In the genomic region with DNA sequence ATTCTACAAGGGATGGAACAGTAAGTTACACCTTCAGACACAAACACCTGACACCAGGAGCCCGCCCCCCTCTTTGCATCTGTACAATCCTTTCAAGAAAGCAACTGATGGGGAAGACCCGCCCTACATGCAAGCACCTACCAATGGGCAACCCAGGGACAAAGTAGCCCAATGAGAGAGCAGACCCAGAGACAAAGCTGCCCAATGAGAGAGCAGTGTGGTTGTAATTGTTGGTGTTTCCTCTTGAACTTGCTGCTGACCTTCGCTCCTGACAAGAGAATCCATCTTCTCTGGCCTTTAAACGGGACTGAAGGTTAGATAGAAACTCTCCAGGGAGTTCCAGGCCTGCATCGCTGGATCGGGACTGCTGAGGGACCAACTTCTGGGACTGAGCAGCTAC, we compare ENCODE assay signal across 8 mouse cellular contexts.
DNase-seq lines count a peak whose midpoint lies in the region; ATAC-seq lines count a peak whose summit lies in the region.

No protein-coding gene starts in this region.

- H3K4me3 ChIP-seq in hindbrain, embryonic 11.5 days (ENCODE audit: low read depth, low read length) = no peak overlapping the region

- WGBS in hindbrain, embryonic 11.5 days = 29% methylated on average over 6 of the region's 6 CpGs

- H3K4me2 ChIP-seq in hindbrain, embryonic 11.5 days (replicated peaks; ENCODE audit: low read depth, low read length) = no peak overlapping the region

- peak; percentile 40 for DNase-seq in adrenal gland, adult 2 months
- no peak for DNase-seq in adrenal gland, postnatal 4 days (ENCODE audit: low spot score in 2 of 2)
- DNase-seq in R1 (ENCODE audit: low read depth, low spot score) = peak; percentile 86
- DNase-seq in hindbrain, embryonic 11.5 days (ENCODE audit: low spot score) = no peak
- no peak for DNase-seq in frontal cortex, postnatal 36 days (ENCODE audit: low spot score in 2 of 2)
- no peak for DNase-seq in gastrocnemius, postnatal 25 days
- DNase-seq in urinary bladder, postnatal 25 days (ENCODE audit: low spot score) = no peak

- no peaks in the 10 kb centered on the region for H3K4me1 ChIP-seq in hindbrain, embryonic 11.5 days (replicated peaks; ENCODE audit: control insufficient read depth, insufficient read depth, low read length)

- H3K9me3 ChIP-seq in hindbrain, embryonic 11.5 days (ENCODE audit: control insufficient read depth, low read length) = no peaks in the 10 kb centered on the region

- ATAC-seq in hindbrain, embryonic 11.5 days (ENCODE audit: low FRiP score) = peak; percentile 70; the same call in 1 of the 2 replicates
- ATAC-seq in megakaryocyte, adult 5-6 weeks (ENCODE audit: poor library complexity, severe bottlenecking) = 0 out of 2 replicates have a peak, but pooled peaks have one; percentile 24

- no peaks in the 10 kb centered on the region for H3K27me3 ChIP-seq in hindbrain, embryonic 11.5 days (ENCODE audit: control insufficient read depth, insufficient read depth, low read length)

- H3K36me3 ChIP-seq in hindbrain, embryonic 11.5 days (ENCODE audit: control insufficient read depth, insufficient read depth, low read length) = no peaks in the 10 kb centered on the region

- no peak overlapping the region for H3K9ac ChIP-seq in hindbrain, embryonic 11.5 days (ENCODE audit: low read depth, low read length)

- no peak overlapping the region for H3K27ac ChIP-seq in hindbrain, embryonic 11.5 days (ENCODE audit: low read depth, low read length)

Comparison
In these comparisons a context has a peak if more than half of its experiments do, and no peak if none do; other contexts are left out.
1. DNase-seq: peak in adrenal gland, adult 2 months (single experiment) and R1 (single experiment); none in adrenal gland, postnatal 4 days (0 of 2), hindbrain, embryonic 11.5 days (single experiment), frontal cortex, postnatal 36 days (0 of 2), gastrocnemius, postnatal 25 days (single experiment) and urinary bladder, postnatal 25 days (single experiment).